8 mouse cellular contexts compared by ENCODE assay signal in the genomic region with DNA sequence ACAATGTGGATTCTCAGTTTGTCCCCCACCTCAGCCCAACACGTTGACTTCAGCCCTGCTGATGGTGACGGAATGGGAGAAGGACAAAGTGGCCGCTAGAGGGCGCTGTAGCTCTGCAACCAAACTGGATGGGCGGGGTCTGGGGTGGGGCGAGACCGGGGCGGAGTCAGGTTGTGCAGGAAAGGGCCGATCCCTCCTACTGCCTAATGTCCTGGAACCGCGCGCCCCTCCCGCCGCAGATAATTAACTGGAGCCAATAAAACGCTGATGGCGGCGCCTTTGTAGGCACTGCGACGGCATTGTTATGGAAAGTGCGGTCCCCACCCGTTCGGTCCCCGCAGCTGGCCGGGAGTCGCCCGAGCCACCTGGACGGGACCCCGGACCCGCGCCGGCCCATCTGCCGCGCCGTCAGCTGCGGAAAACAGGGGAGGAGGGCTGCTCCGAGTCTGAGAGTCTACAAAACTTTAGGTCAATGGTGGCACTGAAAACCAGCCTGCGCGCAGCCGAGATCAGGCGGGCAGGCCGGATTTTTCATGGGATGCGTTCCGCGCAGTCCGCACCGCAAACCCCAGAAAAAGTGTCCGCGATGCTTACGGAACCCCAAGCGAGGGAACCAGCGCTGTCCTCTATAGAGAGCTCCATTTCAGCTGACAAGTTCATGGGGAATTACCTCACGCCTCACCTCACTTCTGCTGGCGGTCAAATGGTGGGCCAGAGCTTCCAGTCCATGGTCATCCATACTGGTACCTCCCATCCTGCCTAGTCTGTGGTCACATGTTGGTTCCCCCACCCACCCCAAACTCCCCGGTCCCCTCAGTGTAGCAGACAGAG. TPM values are rescaled to one million over a fixed set of nuclear protein-coding genes. Genes with fewer than 3 reads are reported as not detected.
DNase-seq lines count a peak whose midpoint lies in the region; ATAC-seq lines count a peak whose summit lies in the region.

No protein-coding gene starts in this region.

- intact Hi-C loops in gastrocnemius, postnatal 14 days (cut with DNase I; ENCODE audit: low total_unique reads), result loop anchor here (5.0 kb wide), 2 partner anchors 58 to 168 kb away; no protein-coding TSS in a partner anchor

- ATAC-seq in inflammation-experienced regulatory T-cells, adult 6 months, result peak; percentile 94
- peak; percentile 94 for ATAC-seq in megakaryocyte progenitor cell, adult 5-6 weeks (replicated peaks; ENCODE audit: poor library complexity)

- DNase-seq in adrenal gland, adult 18-20 months (ENCODE audit: low spot score in 2 of 2), result peak; percentile 89 to 91
- peak; percentile 97 for DNase-seq in embryo, embryonic 10.5 days (ENCODE audit: low spot score)
- peak; percentile 87 for DNase-seq in gastrocnemius, postnatal 14 days
- DNase-seq in left cerebral cortex, adult 9 months (ENCODE audit: low spot score in 2 of 2), result peak; percentile 28 to 84
- peak; percentile 88 to 93 for DNase-seq in right cerebral cortex, postnatal 10 days (ENCODE audit: low spot score in 2 of 2)
- peak; percentile 87 for DNase-seq in urinary bladder, postnatal 14 days (ENCODE audit: low spot score)

RNA-seq across cellular contexts. Expression of a gene that starts 33.2 kb away (rescaled TPM):
- 1 to 10 TPM; 3.9 to 5.6 TPM for total RNA-seq in adrenal gland, adult 18-20 months (2021)
- total RNA-seq in gastrocnemius, postnatal 14 days (2021), result 1 to 10 TPM; 1.3 to 1.4 TPM
- 10 to 100 TPM in 1 of 3 experiments, 1 to 10 TPM in 2; 5.3 to 16.5 (median 8.9) TPM for polyA plus RNA-seq in inflammation-experienced regulatory T-cells, adult 6 months (2017; shearing (Covaris generic))
- 0.22 TPM in 1 of 2 replicates, not detected in the other for total RNA-seq in megakaryocyte progenitor cell, adult 5-6 weeks (2015)
- total RNA-seq in megakaryocyte progenitor cell, adult 5-6 weeks (2017), result 0.12 TPM in 1 of 2 replicates, not detected in the other

RNA-seq across cellular contexts. Expression of a gene that starts 49.4 kb away (rescaled TPM):
- 10 to 100 TPM in 1 of 2 experiments, 1 to 10 TPM in 1; 6.6 to 10.3 TPM for total RNA-seq in adrenal gland, adult 18-20 months (2021)
- 1 to 10 TPM; 3.8 to 4.8 TPM for total RNA-seq in gastrocnemius, postnatal 14 days (2021)
- 10 to 100 TPM; 16.4 to 27.4 (median 18.3) TPM for polyA plus RNA-seq in inflammation-experienced regulatory T-cells, adult 6 months (2017; shearing (Covaris generic))
- 5.6 and 8.2 TPM in 2 replicates for total RNA-seq in megakaryocyte progenitor cell, adult 5-6 weeks (2015)
- total RNA-seq in megakaryocyte progenitor cell, adult 5-6 weeks (2017), result 3.8 and 4.6 TPM in 2 replicates

RNA-seq across cellular contexts. Expression of a gene that starts 51.9 kb away (rescaled TPM):
- total RNA-seq in adrenal gland, adult 18-20 months (2021), result under 1 TPM; 0.36 to 0.58 TPM
- under 1 TPM in 1 of 2 experiments, not detected in 1; 0.10 TPM for total RNA-seq in gastrocnemius, postnatal 14 days (2021)
- polyA plus RNA-seq in inflammation-experienced regulatory T-cells, adult 6 months (2017; shearing (Covaris generic)), result not detected
- total RNA-seq in megakaryocyte progenitor cell, adult 5-6 weeks (2015), result not detected in 2 replicates
- total RNA-seq in megakaryocyte progenitor cell, adult 5-6 weeks (2017), result not detected in 2 replicates

Comparison
In these comparisons a context has a peak if more than half of its experiments do, and no peak if none do; other contexts are left out.
1. Peak in every context shown above with its lines: DNase-seq and ATAC-seq.